Mouse (Mus musculus): ENCODE results near the gene Rnf113a2.

Gene Rnf113a2

GRCm38 (mm10) chr12:84416834-84417604, at the start of gene Rnf113a2:
Gene Rnf113a2 (plus strand): TSS chr12:84417196.
- no peak for TF ChIP-seq GATA4 (IDR thresholded peaks at IDR 0.05; ENCODE audit: insufficient replicate concordance, low read length)

GRCm38 (mm10) chr12:84371647-84372046, 45.3 kb upstream of the Rnf113a2 start:
- no peak for TF ChIP-seq GATA4 (IDR thresholded peaks at IDR 0.05; ENCODE audit: insufficient replicate concordance, low read length)

DNA sequence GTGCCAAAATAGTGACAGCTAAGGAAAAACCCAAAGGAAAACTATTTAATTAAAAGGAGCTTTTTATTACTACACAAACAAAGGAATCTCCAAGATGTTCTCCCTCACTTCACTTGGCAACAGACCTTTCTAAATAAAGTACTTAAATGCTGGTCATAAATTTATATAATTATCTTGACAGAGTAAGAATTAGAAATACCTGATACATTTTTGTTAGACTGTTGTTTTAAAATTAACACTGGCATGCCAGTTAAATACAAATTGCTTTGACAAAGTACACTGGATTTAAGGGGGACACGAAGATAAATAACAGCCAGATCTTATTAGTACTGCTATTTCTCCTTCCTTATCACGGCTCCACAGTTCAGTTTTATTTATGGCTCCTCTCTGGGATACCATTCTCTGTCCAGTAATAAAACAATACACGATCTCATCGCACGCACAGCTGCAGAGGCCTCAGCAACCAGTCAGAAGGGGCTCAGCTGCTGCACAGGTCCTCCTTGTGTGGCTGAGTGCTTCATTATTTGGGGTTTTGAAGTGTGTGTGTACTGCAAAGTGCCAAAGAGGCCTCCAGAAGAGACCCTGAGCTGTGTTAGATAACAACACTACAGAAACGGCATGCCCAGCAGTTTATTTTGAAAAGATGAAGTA, 43.0 kb upstream of the Rnf113a2 start:
- no peak for TF ChIP-seq GATA4 (IDR thresholded peaks at IDR 0.05; ENCODE audit: insufficient replicate concordance, low read length)

DNA sequence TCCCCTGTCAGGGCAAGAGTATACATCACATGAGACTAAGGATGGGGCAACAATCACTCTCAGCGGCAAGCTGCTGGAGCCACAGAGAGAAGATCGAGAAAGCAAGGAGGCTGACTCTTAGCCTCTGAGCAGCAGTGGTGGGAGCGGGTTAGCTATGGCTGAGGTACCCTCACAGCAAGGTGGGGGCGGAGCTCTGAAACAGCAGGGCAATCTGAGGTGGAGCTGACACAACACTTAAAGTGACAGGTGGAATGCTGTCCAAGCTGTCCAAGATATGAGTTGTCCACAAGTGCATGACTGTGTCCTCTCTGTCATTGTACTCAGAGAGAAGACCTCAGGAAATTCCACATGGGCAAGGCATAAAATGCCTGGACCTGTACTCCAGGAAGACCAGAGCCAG, 34.6 kb upstream of the Rnf113a2 start:
- TF ChIP-seq GATA4 (IDR thresholded peaks at IDR 0.05; ENCODE audit: insufficient replicate concordance, low read length): no peak

DNA sequence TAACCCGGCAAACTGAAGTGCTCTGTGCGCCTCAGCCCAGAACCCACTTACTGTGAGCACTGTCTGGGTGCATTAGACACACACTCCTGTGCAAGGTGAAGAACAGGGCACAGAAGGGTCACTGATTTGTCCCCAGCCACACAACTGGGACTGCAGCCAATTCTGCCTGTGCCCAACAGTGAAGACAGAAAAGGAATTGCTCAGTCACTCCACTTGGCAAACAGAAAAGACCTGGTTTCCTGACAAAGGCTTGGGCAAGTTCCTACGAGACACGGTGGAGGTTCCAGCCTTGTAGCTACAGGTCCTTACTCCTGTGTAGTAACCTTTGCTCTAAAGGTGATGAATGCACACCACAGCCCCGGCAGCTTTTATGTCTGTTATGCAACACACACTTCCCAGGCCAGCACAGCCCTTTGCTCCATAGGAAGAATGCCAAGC, 32.3 kb upstream of the Rnf113a2 start:
- no peak for TF ChIP-seq GATA4 (IDR thresholded peaks at IDR 0.05; ENCODE audit: insufficient replicate concordance, low read length)

GRCm38 (mm10) chr12:84385408-84385807, 31.6 kb upstream of the Rnf113a2 start:
- TF ChIP-seq GATA4 (IDR thresholded peaks at IDR 0.05; ENCODE audit: insufficient replicate concordance, low read length): no peak

- TF ChIP-seq GATA4 (IDR thresholded peaks at IDR 0.05; ENCODE audit: insufficient replicate concordance, low read length): no peak
Measured at GRCm38 (mm10) chr12:84388097-84388496, 28.9 kb upstream of the Rnf113a2 start.

- TF ChIP-seq GATA4 (IDR thresholded peaks at IDR 0.05; ENCODE audit: insufficient replicate concordance, low read length): peak; percentile 60; the same call in 1 of the 2 replicates
Measured at GRCm38 (mm10) chr12:84388774-84389400, 28.1 kb upstream of the Rnf113a2 start.

GRCm38 (mm10) chr12:84390336-84390735, 26.7 kb upstream of the Rnf113a2 start:
- TF ChIP-seq GATA4 (IDR thresholded peaks at IDR 0.05; ENCODE audit: insufficient replicate concordance, low read length): no peak

DNA sequence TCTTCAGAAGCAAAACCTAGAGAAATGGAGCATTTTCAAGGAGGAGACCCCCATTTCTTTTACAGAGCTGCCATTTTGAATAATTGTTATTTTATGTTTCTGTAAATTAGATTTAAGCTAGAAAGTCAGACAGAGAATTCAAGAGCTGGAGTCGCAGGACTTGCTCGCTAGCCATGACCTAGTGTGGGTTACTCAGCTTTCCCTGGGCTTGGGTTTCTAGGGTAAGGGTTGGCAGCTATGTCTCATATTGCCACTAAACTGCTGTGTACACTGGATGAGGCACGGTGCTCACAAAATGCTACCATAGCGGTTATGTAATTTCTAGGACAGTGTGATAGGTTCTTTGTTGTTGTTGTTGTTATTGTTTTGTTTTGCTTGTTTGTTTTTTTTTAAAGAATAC, 24.3 kb upstream of the Rnf113a2 start:
- no peak for TF ChIP-seq GATA4 (IDR thresholded peaks at IDR 0.05; ENCODE audit: insufficient replicate concordance, low read length)

DNA sequence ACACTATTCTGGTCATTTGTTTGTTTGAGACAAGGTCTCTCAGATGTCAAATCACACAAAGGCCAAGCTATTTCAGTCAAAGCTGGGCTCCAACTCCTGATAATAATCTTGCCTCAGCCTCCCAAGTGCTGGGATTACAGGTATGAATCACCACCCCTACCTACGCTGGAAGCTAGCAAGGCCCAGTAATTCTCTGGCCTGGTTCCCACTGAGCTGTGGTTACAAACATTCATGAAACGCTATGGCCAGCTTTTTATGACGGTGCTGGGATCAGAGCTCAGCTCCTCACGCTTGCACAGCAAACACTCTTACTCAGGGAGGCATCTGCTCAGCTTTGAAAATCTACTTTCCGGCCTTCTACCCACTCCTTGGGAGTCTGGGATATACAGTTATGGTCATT, 23.1 kb upstream of the Rnf113a2 start:
- TF ChIP-seq GATA4 (IDR thresholded peaks at IDR 0.05; ENCODE audit: insufficient replicate concordance, low read length): no peak

DNA sequence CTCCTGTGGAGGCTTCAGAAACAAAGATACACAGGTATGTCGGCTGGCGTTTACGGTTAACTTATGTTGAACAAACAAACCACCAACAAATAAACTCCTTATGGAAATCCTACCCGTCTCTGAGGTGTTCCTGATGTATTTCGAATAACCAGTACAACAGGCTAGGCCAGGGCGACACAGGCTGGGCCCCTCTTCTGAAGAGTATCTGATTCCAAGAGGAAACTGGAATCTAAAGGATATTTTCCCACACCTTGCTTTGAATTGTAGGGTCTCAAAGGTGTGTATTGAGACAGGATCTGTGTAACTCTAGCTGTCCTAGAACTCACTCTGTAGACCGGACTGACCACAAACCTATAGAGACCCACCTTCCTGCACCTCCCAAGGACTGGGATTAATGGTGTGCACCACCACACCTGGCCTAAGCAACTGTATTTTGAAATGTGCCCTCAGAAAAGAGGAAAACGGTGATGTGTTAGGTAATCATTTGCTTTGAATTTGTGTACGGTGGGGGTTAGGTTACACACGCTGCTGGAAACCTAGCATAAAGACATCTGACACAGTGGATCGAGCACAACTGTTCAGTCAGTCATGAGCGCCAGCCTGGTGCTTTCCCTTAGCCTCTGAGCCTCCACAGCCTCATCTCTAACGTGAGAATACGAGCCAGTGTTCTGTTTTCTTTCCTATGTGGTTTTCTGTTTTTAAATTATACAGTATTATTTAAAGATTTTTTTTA, 19.9 kb upstream of the Rnf113a2 start:
- no peak for TF ChIP-seq GATA4 (IDR thresholded peaks at IDR 0.05; ENCODE audit: insufficient replicate concordance, low read length)

GRCm38 (mm10) chr12:84397685-84398084, 19.3 kb upstream of the Rnf113a2 start:
- no peak for TF ChIP-seq GATA4 (IDR thresholded peaks at IDR 0.05; ENCODE audit: insufficient replicate concordance, low read length)

DNA sequence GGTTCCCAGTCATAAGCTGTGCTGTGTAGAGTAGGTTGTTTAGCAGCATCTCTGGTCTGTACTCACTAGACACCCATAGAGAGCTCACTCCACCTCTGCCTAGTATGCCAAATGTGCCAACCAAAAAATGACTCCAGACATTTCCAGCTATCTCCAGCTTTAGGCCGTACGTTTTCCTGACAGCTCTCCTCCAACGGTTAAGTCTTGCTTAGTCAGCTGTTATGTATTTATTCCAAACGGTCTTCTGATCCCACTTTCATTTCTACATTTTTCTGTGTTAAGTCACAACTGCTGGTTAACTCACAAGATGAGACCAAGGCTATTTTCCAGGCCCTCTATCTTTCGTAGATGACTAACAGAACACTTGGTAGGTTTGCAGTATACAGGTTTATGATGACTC, 18.4 kb upstream of the Rnf113a2 start:
- TF ChIP-seq GATA4 (IDR thresholded peaks at IDR 0.05; ENCODE audit: insufficient replicate concordance, low read length): no peak

DNA sequence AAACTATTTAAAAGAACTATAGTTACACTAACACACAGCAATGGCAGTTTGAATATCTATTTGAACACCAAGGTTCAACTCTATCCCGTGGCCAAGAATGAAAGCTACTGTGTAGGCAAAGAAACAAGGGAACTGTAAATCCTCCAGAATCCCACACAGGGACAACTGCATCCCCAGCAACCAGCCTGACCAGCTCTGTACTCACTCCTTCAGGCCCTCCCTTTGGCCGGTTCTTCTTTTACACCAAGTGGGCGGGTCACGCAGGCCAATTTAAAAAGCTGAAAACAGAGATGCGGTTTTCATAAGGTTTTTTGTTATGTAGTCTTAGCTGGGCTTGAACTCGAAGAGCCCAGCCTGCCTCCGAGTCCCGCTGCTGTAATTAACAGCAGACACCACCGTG, 17.9 kb upstream of the Rnf113a2 start:
- no peak for TF ChIP-seq GATA4 (IDR thresholded peaks at IDR 0.05; ENCODE audit: insufficient replicate concordance, low read length)
